Mouse (Mus musculus) C2C12 (cell line): ENCODE results near the gene Abcg5.

ENCODE experiments used
- CTCF ChIP-seq: IDR thresholded peaks from one replicate; pipeline ENCODE4 v1.5.1; 2011; ENCODE audit not compliant: control insufficient read depth, insufficient read depth, insufficient read length
- MAX ChIP-seq: IDR thresholded peaks from one replicate; pipeline ENCODE4 v1.6.1; 2011; ENCODE audit warnings: mild to moderate bottlenecking, control low read depth

DNA sequence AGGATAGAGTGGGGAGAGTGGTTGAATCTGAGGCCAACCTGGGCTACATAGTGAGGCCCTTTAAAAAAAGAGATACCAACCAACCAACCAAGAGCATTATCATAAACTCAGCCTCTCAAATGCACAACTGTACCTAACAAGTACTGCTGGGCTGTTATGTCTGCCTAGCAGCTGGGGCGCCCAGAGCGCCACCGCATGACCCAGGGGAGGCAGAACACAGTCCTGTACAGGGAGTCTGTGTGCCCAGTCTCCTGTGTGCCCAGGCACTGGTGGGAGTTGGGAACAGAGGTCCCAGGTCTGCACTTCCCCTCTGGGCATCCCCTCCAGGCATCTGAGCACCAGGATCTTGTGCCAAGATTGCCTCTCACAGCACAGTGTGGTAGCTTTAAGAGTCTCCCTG lies 42.4 kb upstream of the Abcg5 start:
- TF ChIP-seq CTCF, result no peak
- no peak for TF ChIP-seq MAX
